Mouse (Mus musculus) ES-Bruce4 (cell line): Measurements from ENCODE around the gene Rab11fip4. TPM values are rescaled to one million over a fixed set of nuclear protein-coding genes. Genes with fewer than 3 reads are reported as not detected.

Source experiments
- H3K27ac ChIP-seq: 2 replicates; pipeline ENCODE4 v1.5.1; 2012; ENCODE audit warnings: low read length, inconsistent platforms; ENCODE audit not compliant: insufficient read depth
- H3K27me3 ChIP-seq: 2 replicates; pipeline ENCODE4 v1.6.1; 2012; ENCODE audit warnings: mild to moderate bottlenecking, low read length, inconsistent platforms; ENCODE audit not compliant: control insufficient read depth, poor library complexity, insufficient read depth, severe bottlenecking
- H3K36me3 ChIP-seq: 2 replicates; pipeline ENCODE4 v1.6.1; 2012; ENCODE audit warnings: inconsistent platforms, mild to moderate bottlenecking, low read length, moderate library complexity; ENCODE audit not compliant: control insufficient read depth, poor library complexity, insufficient read depth, severe bottlenecking
- H3K4me1 ChIP-seq: one replicate; pipeline ENCODE4 v1.8.1; 2011; ENCODE audit warnings: low read length; ENCODE audit not compliant: control insufficient read depth, insufficient read depth
- H3K4me3 ChIP-seq: 2 replicates; pipeline ENCODE4 v1.5.1; 2011; ENCODE audit warnings: low read depth, mild to moderate bottlenecking, low read length
- H3K9ac ChIP-seq: 2 replicates; pipeline ENCODE4 v1.6.1; 2012; ENCODE audit warnings: low read depth, mild to moderate bottlenecking, inconsistent platforms; ENCODE audit not compliant: poor library complexity, severe bottlenecking
- H3K9me3 ChIP-seq: replicated peaks from 2 replicates; pipeline ENCODE4 v1.6.1; 2012; ENCODE audit warnings: mild to moderate bottlenecking, low read length, inconsistent platforms; ENCODE audit not compliant: control insufficient read depth, poor library complexity, insufficient read depth, severe bottlenecking
- CTCF ChIP-seq: IDR thresholded peaks from one replicate; pipeline ENCODE4 v1.8.1; 2011; ENCODE audit warnings: low read depth, low read length
- EP300 ChIP-seq: IDR thresholded peaks from 2 replicates; pipeline ENCODE4 v1.6.1; 2011; ENCODE audit warnings: low read depth, low read length; ENCODE audit not compliant: insufficient read depth
- POLR2A ChIP-seq: IDR thresholded peaks from one replicate; pipeline ENCODE4 v1.8.1; 2011; ENCODE audit warnings: low read length; ENCODE audit not compliant: insufficient read depth
- polyA plus RNA-seq: library from polyadenylated mRNA; stranded (reverse); fragments of >200 nt; gene quantifications from 2 replicates; pipeline ENCODE4 v1.2.4, GENCODE M21; 2011; ENCODE audit warnings: low read depth; ENCODE audit not compliant: missing spikeins, insufficient read depth, insufficient read length

The Rab11fip4 gene
- polyA plus RNA-seq, 1 experiment = 28.9 TPM

GRCm38 (mm10) chr11:79644717-79645191 lies 53.7 kb downstream of the Rab11fip4 start:
- Histone ChIP-seq H3K27ac (no peak overlapping the region), H3K27me3 (no peaks in the 10 kb centered on the region), H3K9me3 (no peaks in the 10 kb centered on the region), H3K9ac (no peak overlapping the region), H3K4me3 (no peak overlapping the region), H3K36me3 (no peaks in the 10 kb centered on the region), H3K4me1 (peaks cover 26% of the 10 kb centered on the region)
- TF ChIP-seq CTCF (no peak), EP300 (no peak), POLR2A (no peak)

GRCm38 (mm10) chr11:79646026-79646425 lies 55.0 kb downstream of the Rab11fip4 start:
- no peak for TF ChIP-seq EP300
- TF ChIP-seq POLR2A = no peak
- TF ChIP-seq CTCF = no peak
- H3K27me3 ChIP-seq = no peaks in the 10 kb centered on the region
- peaks cover 22% of the 10 kb centered on the region for H3K4me1 ChIP-seq
- H3K4me3 ChIP-seq = no peak overlapping the region
- no peak overlapping the region for H3K9ac ChIP-seq
- no peaks in the 10 kb centered on the region for H3K9me3 ChIP-seq
- H3K27ac ChIP-seq = peak overlapping the region; percentile 96
- H3K36me3 ChIP-seq = no peaks in the 10 kb centered on the region

GRCm38 (mm10) chr11:79646467-79647070 lies 55.6 kb downstream of the Rab11fip4 start:
- Histone ChIP-seq H3K27me3 (no peaks in the 10 kb centered on the region), H3K4me3 (no peak overlapping the region), H3K9me3 (no peaks in the 10 kb centered on the region), H3K9ac (peak overlapping the region; percentile 33; the same call in 1 of the 2 replicates), H3K4me1 (peaks cover 21% of the 10 kb centered on the region), H3K36me3 (no peaks in the 10 kb centered on the region), H3K27ac (peak overlapping the region; percentile 98)
- TF ChIP-seq EP300 = peak; percentile 95
- TF ChIP-seq POLR2A = no peak
- TF ChIP-seq CTCF = no peak

GRCm38 (mm10) chr11:79647071-79647501 lies 56.1 kb downstream of the Rab11fip4 start:
- H3K9ac ChIP-seq = peak overlapping the region; percentile 33; the same call in 1 of the 2 replicates
- no peak overlapping the region for H3K4me3 ChIP-seq
- H3K9me3 ChIP-seq = no peaks in the 10 kb centered on the region
- peak overlapping the region; percentile 98 for H3K27ac ChIP-seq
- TF ChIP-seq POLR2A (no peak), EP300 (no peak), CTCF (no peak)
- no peaks in the 10 kb centered on the region for H3K36me3 ChIP-seq
- no peaks in the 10 kb centered on the region for H3K27me3 ChIP-seq
- H3K4me1 ChIP-seq = peaks cover 18% of the 10 kb centered on the region

GRCm38 (mm10) chr11:79650359-79650835 lies 59.4 kb downstream of the Rab11fip4 start:
- H3K36me3 ChIP-seq = no peaks in the 10 kb centered on the region
- peaks cover 13% of the 10 kb centered on the region for H3K4me1 ChIP-seq
- no peaks in the 10 kb centered on the region for H3K27me3 ChIP-seq
- no peak for TF ChIP-seq CTCF
- TF ChIP-seq EP300 = no peak
- no peak for TF ChIP-seq POLR2A
- no peak overlapping the region for H3K4me3 ChIP-seq
- no peaks in the 10 kb centered on the region for H3K9me3 ChIP-seq
- H3K27ac ChIP-seq = no peak overlapping the region
- H3K9ac ChIP-seq = no peak overlapping the region

- Histone ChIP-seq H3K36me3 (no peaks in the 10 kb centered on the region), H3K9me3 (no peaks in the 10 kb centered on the region), H3K4me3 (no peak overlapping the region), H3K9ac (no peak overlapping the region), H3K27ac (no peak overlapping the region), H3K4me1 (peaks cover 5% of the 10 kb centered on the region), H3K27me3 (no peaks in the 10 kb centered on the region)
- no peak for TF ChIP-seq POLR2A
- TF ChIP-seq CTCF = no peak
- no peak for TF ChIP-seq EP300
Measured at GRCm38 (mm10) chr11:79652257-79652656, 61.2 kb downstream of the Rab11fip4 start.
